Mouse (Mus musculus): ENCODE data around the gene Ppm1g.
A peak's percentile ranks its signal among the peaks of the same experiment; 100 is the strongest.

The Ppm1g gene

GRCm38 (mm10) chr5:31220448-31221303 is at the start of gene Ppm1g:
Ppm1g (minus strand) TSS chr5:31220687.
- ATAC-seq (ENCODE audit: insufficient number of reproducible peaks, low FRiP score, low TSS enrichment), result peak; percentile 92

GRCm38 (mm10) chr5:31267686-31268085 is 47.2 kb upstream of the Ppm1g start:
- no peak for ATAC-seq (ENCODE audit: insufficient number of reproducible peaks, low FRiP score, low TSS enrichment)

DNA sequence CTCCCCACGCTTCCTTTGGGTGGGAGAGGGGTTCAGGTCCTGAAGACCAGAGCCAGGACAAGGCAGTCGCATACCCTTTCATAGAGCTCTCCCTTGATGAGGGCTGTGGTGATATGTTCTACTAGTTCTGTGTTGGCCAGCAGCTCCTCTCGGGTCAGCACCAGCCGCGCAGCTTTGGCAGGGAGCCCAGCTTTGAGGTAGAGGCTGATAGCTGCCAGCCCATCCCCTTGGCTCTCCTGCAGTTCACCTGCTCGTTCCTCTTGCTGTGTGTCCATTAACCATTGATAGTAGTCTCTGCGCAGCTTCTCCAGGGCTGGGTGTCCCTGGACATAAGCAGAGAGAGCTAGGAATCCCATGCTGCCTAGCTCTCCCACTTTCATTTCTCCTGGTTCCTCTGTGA is 45.6 kb upstream of the Ppm1g start:
- no peak for ATAC-seq (ENCODE audit: insufficient number of reproducible peaks, low FRiP score, low TSS enrichment)

- no peak for ATAC-seq (ENCODE audit: insufficient number of reproducible peaks, low FRiP score, low TSS enrichment)
Measured at GRCm38 (mm10) chr5:31257616-31258015, 37.1 kb upstream of the Ppm1g start.

DNA sequence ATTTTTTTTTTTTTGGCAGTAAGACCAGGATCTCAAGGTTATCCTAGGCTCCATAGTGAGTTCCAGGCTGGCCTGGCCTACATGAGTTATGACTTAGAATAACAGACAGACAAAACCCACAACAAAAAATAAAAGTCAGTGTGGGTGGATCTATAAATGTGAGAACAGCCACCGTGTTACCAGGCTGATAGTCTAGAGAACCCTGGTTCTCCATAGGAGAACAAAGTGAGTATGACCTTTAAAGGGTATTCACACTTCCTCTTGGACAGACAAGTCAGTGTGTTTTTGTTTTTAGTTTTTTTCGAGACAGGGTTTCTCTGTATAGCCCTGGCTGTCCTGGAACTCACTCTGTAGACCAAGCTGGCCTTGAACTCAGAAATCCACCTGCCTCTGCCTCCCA is 35.5 kb upstream of the Ppm1g start:
- ATAC-seq (ENCODE audit: insufficient number of reproducible peaks, low FRiP score, low TSS enrichment), result no peak

DNA sequence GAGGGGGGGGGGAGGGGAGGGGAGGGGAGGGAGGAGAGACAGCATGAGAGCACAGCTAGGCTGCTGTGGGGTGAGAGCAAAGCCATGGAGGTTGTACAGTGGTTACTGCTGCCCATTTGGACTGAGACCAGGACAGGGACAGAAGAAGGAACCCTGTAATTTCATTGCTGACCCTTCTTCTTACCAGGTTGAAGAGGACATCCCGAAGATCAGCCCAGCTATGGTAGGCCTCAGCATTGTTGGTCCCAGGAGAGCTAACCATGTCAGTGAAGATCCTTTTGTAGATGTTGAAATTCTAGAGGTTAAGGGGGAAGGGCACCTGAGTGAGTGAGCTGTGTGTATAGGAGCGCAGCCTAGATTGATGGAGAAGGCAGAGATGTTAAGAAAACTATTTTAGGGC is 34.9 kb upstream of the Ppm1g start:
- ATAC-seq (ENCODE audit: insufficient number of reproducible peaks, low FRiP score, low TSS enrichment), result no peak

DNA sequence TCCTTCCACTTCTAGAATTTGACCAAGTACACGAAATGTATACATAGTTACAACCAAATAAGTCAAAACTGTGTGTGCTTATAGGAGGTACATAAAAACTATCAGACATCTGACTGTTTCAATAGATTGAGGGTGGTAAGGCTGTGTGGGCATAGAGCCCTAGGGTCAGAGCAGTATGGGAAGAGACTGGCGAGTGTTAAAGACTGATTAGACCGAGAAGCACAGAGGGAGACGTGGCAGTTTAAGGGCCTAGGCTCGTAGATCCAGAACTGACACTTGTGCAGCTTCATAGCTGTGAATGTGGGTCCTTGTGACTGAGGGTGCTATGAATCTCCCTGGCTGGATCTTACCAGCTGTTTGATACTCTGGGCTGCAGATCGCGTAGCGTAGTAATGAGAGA is 34.4 kb upstream of the Ppm1g start:
- ATAC-seq (ENCODE audit: insufficient number of reproducible peaks, low FRiP score, low TSS enrichment), result no peak

GRCm38 (mm10) chr5:31254452-31254851 is 34.0 kb upstream of the Ppm1g start:
- ATAC-seq (ENCODE audit: insufficient number of reproducible peaks, low FRiP score, low TSS enrichment), result no peak

DNA sequence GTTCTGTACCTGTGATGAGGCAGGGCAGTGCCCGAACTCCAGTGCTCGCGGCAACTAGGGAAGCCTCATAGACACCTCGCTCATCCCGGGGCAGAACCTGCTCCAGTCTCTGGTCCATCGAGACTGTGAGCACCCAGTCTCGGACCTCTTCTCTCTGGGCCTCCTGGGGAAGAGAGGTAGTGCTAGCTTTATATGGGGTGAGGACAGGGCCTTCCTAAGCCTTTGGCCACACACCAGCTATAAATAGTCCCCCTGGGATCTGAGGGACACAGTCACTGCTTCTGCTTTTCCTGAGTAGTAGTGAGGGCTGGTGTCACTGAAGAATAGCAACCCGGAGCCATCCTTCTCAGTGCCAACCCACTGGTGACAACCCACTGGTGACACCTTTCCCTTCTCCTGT is 33.3 kb upstream of the Ppm1g start:
- ATAC-seq (ENCODE audit: insufficient number of reproducible peaks, low FRiP score, low TSS enrichment), result no peak

- ATAC-seq (ENCODE audit: insufficient number of reproducible peaks, low FRiP score, low TSS enrichment), result no peak
Measured at GRCm38 (mm10) chr5:31252795-31253545, 32.5 kb upstream of the Ppm1g start.

DNA sequence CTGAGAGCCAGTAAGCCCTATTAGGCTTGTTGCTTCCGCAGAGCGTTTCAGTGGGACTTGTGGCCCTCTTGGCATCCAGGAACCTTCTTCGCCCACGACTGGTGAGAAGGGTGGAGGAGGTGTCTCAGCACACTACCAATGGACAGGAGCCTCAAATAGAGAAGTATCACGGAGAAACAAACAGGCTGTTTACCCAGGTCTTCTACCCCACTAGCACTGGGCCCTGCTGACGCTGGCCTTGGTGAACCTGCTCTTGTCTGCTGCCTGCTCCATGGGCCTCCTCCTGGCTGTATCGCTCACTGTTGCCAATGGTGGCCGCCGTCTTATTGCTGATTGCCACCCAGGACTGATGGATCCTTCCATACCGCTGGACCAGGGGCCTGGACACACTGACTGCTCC is 31.7 kb upstream of the Ppm1g start:
- ATAC-seq (ENCODE audit: insufficient number of reproducible peaks, low FRiP score, low TSS enrichment), result no peak

GRCm38 (mm10) chr5:31251541-31252101 is 31.1 kb upstream of the Ppm1g start, which contains the start of gene Krtcap3:
Krtcap3 (plus strand) TSS chr5:31251691.
- ATAC-seq (ENCODE audit: insufficient number of reproducible peaks, low FRiP score, low TSS enrichment), result peak; percentile 54; the same call in 1 of the 2 replicates

GRCm38 (mm10) chr5:31250716-31251115 is 30.2 kb upstream of the Ppm1g start:
- ATAC-seq (ENCODE audit: insufficient number of reproducible peaks, low FRiP score, low TSS enrichment), result no peak

- ATAC-seq (ENCODE audit: insufficient number of reproducible peaks, low FRiP score, low TSS enrichment), result no peak
Measured at GRCm38 (mm10) chr5:31242191-31242590, 21.7 kb upstream of the Ppm1g start.

DNA sequence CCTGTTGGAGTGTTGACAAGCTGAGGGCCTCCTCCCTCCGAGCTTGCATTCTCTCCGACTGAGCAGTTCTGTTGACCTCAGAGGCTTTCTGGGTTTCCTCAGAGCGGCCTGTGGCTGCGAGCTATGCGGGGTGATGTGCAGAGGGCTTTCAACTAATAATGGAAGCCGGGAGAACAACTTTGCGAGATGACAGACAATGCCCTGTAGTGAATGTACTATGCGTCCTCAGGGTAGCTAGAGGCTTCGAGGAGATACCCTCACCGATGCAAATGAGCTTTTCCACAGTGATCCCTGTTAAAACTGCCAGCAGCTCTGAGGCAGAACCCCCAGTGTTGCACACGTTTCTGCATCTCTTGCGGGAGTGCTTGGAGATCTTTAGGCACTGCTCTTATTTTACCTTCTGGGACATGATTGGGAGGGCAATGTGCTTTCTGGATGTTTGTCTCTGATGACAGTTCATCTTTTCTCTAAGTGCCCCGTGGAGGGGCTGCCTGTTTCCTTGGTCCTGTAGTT is 21.1 kb upstream of the Ppm1g start:
- no peak for ATAC-seq (ENCODE audit: insufficient number of reproducible peaks, low FRiP score, low TSS enrichment)

DNA sequence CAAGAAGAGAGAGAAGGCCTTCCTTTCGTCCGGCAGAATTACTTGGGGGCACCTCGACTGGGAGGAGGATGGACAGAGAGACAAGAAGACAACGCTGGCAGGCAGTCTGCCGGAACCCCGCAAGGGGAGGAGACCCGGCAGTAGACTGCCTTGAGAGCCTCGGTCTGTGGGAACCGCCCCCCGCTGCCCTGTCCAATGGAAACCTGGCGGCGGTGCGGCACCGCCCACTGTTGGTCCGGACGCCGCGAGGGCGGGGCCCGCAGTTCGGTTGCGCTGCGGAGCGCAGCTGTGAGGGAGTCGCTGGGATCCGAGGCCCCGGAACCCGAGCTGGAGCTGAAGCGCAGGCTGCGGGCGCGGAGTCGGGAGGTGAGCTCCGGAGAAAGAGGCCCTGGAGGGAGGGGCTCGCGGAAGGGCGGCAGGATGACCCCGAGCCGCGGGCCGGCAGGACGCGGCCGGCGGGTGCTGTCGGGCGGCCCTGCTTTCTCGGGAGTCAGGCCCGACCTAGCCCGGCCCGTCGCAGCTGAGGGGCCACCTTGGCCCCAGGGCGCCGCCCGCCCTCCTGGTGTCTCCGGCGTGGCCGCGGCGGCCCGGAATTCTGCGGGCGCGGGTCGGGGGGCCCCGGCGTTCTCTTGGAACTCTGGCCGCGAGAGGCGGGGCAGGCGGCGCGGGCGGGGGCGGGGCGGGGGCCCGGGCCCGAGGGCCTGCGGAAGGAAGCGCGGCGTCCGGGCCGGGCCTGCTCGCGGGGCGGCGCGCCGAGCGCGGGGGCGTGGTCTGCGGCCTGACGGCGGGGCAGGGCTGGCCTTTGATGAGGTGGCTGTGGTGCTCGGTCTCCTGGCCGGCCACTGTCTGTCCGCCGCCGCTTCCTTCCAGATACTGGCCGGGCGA is 20.4 kb upstream of the Ppm1g start, which contains the start of the genes Nrbp1 and Gm9970:
TSS of gene Nrbp1 (plus strand) at position 228 of the 885 bp plus-strand sequence.
TSS of gene Gm9970 (minus strand) at position 596 of the 885 bp plus-strand sequence.
- peak; percentile 96 for ATAC-seq (ENCODE audit: insufficient number of reproducible peaks, low FRiP score, low TSS enrichment)

DNA sequence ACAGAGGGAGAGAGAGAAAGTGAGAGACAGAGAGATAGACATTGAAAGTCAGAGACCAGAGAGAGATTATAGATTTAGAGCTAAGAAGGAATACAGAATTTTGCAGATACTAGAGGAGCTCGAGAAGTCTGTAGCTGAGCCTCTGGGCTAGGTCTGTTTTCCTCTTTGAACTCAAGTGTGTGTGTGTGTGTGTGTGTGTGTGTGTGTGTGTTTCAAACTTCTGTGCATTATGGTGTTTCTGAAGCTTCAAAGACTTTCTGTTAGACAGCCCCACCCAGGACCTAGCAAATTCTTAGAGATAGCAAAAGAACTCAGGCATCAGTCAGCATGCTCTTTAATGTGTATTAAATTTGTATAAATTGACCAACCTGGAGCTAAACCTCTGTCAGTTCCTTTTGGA is 6.2 kb upstream of the Ppm1g start:
- no peak for ATAC-seq (ENCODE audit: insufficient number of reproducible peaks, low FRiP score, low TSS enrichment)

DNA sequence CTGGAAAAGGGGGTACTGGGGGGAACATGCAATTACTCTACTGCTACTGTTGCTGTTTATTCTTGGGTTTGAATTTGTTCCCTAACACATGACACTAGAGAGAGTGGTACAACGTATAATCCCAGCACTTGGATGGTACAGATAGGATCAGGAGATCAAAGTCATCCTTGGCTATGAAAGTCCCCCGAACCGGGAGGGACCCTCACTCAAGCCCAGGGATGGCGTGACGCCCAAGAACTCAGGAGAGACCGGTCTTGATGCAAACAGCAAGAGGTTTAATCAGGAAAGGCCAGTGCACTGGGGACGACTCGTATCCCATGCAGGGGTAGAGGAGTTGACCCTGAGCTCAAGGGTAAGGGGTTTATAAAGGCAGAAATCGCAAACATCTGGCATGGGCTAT is 2.2 kb upstream of the Ppm1g start:
- ATAC-seq (ENCODE audit: insufficient number of reproducible peaks, low FRiP score, low TSS enrichment), result no peak

DNA sequence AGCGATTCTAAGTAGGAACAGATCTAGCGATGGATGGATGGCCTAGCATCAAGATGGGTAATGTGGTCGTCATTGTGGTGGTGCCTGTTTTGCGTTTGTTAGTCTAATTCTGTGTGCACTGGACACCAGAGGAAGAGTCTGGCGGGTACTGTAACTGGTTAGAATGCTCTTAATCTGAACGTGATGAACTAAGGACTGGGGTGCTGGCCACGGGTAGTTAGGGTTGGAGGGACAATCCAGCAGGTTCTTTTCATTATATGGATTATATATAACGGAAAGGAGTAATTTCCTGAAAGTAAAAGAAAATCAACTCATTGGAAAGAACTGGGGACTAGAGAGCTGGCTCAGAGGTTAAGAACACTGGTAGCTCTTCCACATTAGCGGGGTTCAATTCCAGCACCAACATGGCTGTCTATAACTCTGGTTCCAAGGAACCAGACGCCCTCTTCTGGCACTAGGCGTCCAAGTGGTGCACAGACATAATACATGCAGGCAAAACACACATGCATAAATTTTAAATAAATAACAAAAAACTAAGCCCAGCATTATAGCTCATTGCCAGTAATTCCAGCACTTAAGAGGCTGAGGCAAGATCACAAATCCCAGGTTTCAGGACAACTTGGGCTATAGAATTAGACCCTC is 938 bp upstream of the Ppm1g start:
- ATAC-seq (ENCODE audit: insufficient number of reproducible peaks, low FRiP score, low TSS enrichment), result no peak
